Mouse (Mus musculus): ENCODE results near the gene Osbp2. TPM values are rescaled to one million over a fixed set of nuclear protein-coding genes. Genes with fewer than 3 reads are reported as not detected.
A peak's percentile ranks its signal among the peaks of the same experiment; 100 is the strongest.

Osbp2 gene
- polyA plus RNA-seq, 1 experiment from 2014 or later: 1.4 TPM

GRCm38 (mm10) chr11:3764352-3764751 lies 99.4 kb downstream of the Osbp2 start:
- Histone ChIP-seq H3K4me3 (no peak overlapping the region), H3K36me3 (no peaks in the 10 kb centered on the region), H3K4me1 (peaks cover 16% of the 10 kb centered on the region), H3K27ac (replicated peaks) (no peak overlapping the region), H3K9me3 (replicated peaks) (no peaks in the 10 kb centered on the region), H3K27me3 (ENCODE audit: low read depth, poor library complexity, severe bottlenecking) (peaks cover 56% of the 10 kb centered on the region)
- WGBS: 54% methylated on average over 4 of the region's 4 CpGs
- DNase-seq (ENCODE audit: low spot score): no peak

DNA sequence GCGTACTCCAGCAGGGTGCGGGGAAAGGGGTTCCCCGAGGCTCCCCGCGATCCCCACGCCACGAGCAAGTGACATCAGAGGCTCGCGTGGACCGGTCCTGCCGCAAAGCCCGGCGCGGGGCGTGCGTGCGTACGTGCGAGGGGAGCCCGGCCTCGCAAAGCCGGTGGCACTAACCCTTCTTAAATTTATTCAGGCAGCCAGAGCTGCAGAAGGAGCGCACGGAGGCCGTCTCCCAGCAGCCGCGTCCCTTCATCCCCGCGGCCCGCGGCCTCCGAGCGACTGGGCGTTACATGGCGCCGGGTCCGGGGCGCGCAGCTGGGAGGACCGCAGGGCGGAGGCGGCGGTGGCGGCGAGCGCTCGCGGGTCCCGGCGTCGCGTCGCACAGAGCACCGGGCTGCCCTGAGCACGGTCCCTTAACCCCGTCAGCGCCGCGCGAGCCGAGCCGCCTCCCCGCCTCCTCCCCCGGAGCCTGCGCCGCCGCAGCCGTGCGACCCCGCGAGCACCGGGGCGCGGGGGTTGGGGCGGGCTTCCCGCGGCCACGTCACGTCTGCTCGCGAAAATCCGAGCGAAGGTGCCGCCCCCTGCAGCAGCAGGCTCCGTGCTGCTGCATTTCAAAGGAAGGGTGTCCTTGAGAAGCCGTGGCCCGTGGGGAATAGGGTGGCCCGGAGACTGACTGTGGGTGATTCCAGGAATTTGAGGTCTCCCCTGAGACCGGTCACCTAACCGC lies 101.8 kb downstream of the Osbp2 start:
- peak overlapping the region; percentile 77 for H3K27ac ChIP-seq (replicated peaks)
- H3K4me1 ChIP-seq: peaks cover 16% of the 10 kb centered on the region
- peak overlapping the region; percentile 63 for H3K4me3 ChIP-seq
- no peaks in the 10 kb centered on the region for H3K9me3 ChIP-seq (replicated peaks)
- WGBS: under 1% methylated on average over 89 of the region's 90 CpGs
- peak; percentile 48 for DNase-seq (ENCODE audit: low spot score)
- no peaks in the 10 kb centered on the region for H3K36me3 ChIP-seq
- peaks cover 62% of the 10 kb centered on the region for H3K27me3 ChIP-seq (ENCODE audit: low read depth, poor library complexity, severe bottlenecking)

DNA sequence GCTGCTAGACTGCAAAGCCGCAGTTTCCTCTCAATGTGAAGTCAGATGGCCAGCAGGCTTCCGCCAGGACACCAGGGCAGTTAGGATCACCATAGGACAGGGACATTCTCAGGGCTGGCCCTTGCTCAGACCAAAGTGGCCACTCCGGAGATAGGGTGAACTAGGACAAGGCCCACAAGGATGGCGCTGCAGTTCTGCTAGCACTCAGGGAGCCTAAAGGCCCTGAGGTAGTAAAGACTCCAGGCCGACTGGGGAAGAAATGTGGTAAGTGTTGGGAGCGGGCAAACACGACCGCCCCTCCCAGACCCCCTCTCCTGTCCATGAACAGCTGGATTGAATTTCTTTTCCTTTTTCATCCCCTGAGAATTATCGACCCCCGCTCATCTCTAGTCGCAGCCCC lies 102.4 kb downstream of the Osbp2 start:
- Histone ChIP-seq H3K9me3 (replicated peaks) (no peaks in the 10 kb centered on the region), H3K4me3 (peak overlapping the region; percentile 63), H3K36me3 (no peaks in the 10 kb centered on the region), H3K27ac (replicated peaks) (peak overlapping the region; percentile 77), H3K27me3 (ENCODE audit: low read depth, poor library complexity, severe bottlenecking) (peaks cover 62% of the 10 kb centered on the region), H3K4me1 (peaks cover 16% of the 10 kb centered on the region)
- 6% methylated on average over 11 of the region's 11 CpGs for WGBS
- peak; percentile 35 for DNase-seq (ENCODE audit: low spot score)

GRCm38 (mm10) chr11:3759433-3759832 lies 104.3 kb downstream of the Osbp2 start:
- Histone ChIP-seq H3K4me3 (no peak overlapping the region), H3K9me3 (replicated peaks) (no peaks in the 10 kb centered on the region)

GRCm38 (mm10) chr11:3755341-3755740 lies 108.4 kb downstream of the Osbp2 start:
- H3K27me3 ChIP-seq (ENCODE audit: low read depth, poor library complexity, severe bottlenecking): peaks cover 16% of the 10 kb centered on the region
- 0 out of 2 replicates have a peak, but pooled peaks cover 4% of the 10 kb centered on the region for H3K4me1 ChIP-seq
- H3K4me3 ChIP-seq: no peak overlapping the region
- no peaks in the 10 kb centered on the region for H3K9me3 ChIP-seq (replicated peaks)
- H3K27ac ChIP-seq (replicated peaks): no peak overlapping the region
- no peaks in the 10 kb centered on the region for H3K36me3 ChIP-seq
- WGBS: 73% methylated on average over 4 of the region's 4 CpGs
- no peak for DNase-seq (ENCODE audit: low spot score)

More at GRCm38 (mm10) chr11:3759433-3759832, 104.3 kb downstream of the Osbp2 start:
- no peak overlapping the region for H3K27ac ChIP-seq (replicated peaks)
- H3K4me1 ChIP-seq: peaks cover 16% of the 10 kb centered on the region
- 71% methylated on average over 5 of the region's 5 CpGs for WGBS
- no peaks in the 10 kb centered on the region for H3K36me3 ChIP-seq
- peaks cover 57% of the 10 kb centered on the region for H3K27me3 ChIP-seq (ENCODE audit: low read depth, poor library complexity, severe bottlenecking)
- no peak for DNase-seq (ENCODE audit: low spot score)

- Histone ChIP-seq H3K4me3 (no peak overlapping the region), H3K36me3 (no peaks in the 10 kb centered on the region), H3K27ac (replicated peaks) (no peak overlapping the region), H3K27me3 (ENCODE audit: low read depth, poor library complexity, severe bottlenecking) (peaks cover 9% of the 10 kb centered on the region), H3K4me1 (0 out of 2 replicates have a peak, but pooled peaks cover 4% of the 10 kb centered on the region), H3K9me3 (replicated peaks) (no peaks in the 10 kb centered on the region)
- 87% methylated on average over 7 of the region's 7 CpGs for WGBS
- DNase-seq (ENCODE audit: low spot score): no peak
Measured at GRCm38 (mm10) chr11:3754685-3755084, 109.0 kb downstream of the Osbp2 start.

- no peaks in the 10 kb centered on the region for H3K36me3 ChIP-seq
- H3K27me3 ChIP-seq (ENCODE audit: low read depth, poor library complexity, severe bottlenecking): 0 out of 2 replicates have a peak, but pooled peaks cover 2% of the 10 kb centered on the region
- no peak overlapping the region for H3K27ac ChIP-seq (replicated peaks)
- no peak overlapping the region for H3K4me3 ChIP-seq
- H3K9me3 ChIP-seq (replicated peaks): no peaks in the 10 kb centered on the region
- 67% methylated on average over 9 of the region's 9 CpGs for WGBS
- no peak for DNase-seq (ENCODE audit: low spot score)
- 0 out of 2 replicates have a peak, but pooled peaks cover 4% of the 10 kb centered on the region for H3K4me1 ChIP-seq
Measured at GRCm38 (mm10) chr11:3753897-3754296, 109.8 kb downstream of the Osbp2 start.

DNA sequence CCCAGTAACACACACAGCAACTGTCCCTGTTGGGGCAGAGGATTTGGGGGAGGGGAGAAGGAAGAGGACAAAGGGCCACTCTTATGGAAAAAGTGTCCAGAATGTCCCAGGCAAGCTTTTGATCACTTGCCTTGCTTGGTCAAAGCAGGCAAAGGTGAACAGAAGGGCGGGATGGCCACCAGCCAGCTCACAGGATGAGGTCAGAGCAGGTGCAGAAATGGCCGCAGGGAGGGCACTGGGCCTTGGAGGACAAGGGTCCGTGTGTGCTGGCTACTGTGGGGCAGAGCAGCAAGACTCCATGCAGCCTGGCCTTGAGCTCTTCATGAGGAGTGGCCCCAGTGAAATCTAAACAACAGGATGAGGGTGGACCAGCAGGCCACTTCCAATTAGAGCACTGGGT lies 110.9 kb downstream of the Osbp2 start:
- H3K4me1 ChIP-seq: 0 out of 2 replicates have a peak, but pooled peaks cover 4% of the 10 kb centered on the region
- no peak overlapping the region for H3K27ac ChIP-seq (replicated peaks)
- no peaks in the 10 kb centered on the region for H3K36me3 ChIP-seq
- no peak for DNase-seq (ENCODE audit: low spot score)
- H3K27me3 ChIP-seq (ENCODE audit: low read depth, poor library complexity, severe bottlenecking): no peaks in the 10 kb centered on the region
- H3K4me3 ChIP-seq: no peak overlapping the region
- 74% methylated on average over 3 of the region's 3 CpGs for WGBS
- no peaks in the 10 kb centered on the region for H3K9me3 ChIP-seq (replicated peaks)

DNA sequence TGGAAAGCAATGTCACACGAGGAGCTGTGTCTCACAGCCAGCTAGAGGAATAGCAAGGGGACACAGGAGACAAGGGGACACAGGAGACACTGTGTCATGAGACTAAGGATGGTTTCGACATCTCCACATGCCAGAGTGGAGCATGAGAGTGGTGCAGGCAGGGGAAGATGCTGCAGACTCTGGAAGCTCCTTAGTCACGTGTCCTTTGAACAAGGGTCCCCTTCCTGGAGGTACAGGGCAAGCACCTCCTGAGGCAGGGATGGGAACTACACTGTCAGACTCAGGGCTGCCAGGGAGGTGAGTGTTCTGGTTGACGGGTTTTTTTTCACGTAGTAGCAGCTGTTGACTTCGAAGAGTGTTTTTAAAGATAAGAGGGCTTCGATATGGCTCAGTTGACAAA lies 113.9 kb downstream of the Osbp2 start:
- 40% methylated on average over 7 of the region's 7 CpGs for WGBS
- H3K27ac ChIP-seq (replicated peaks): no peak overlapping the region
- no peak overlapping the region for H3K4me3 ChIP-seq
- H3K27me3 ChIP-seq (ENCODE audit: low read depth, poor library complexity, severe bottlenecking): no peaks in the 10 kb centered on the region
- H3K9me3 ChIP-seq (replicated peaks): no peaks in the 10 kb centered on the region
- 0 out of 2 replicates have a peak, but pooled peaks cover 4% of the 10 kb centered on the region for H3K4me1 ChIP-seq
- no peaks in the 10 kb centered on the region for H3K36me3 ChIP-seq
- no peak for DNase-seq (ENCODE audit: low spot score)

- WGBS: 85% methylated on average over 8 of the region's 8 CpGs
- H3K9me3 ChIP-seq (replicated peaks): no peaks in the 10 kb centered on the region
- H3K27ac ChIP-seq (replicated peaks): no peak overlapping the region
- no peaks in the 10 kb centered on the region for H3K36me3 ChIP-seq
- no peak overlapping the region for H3K4me3 ChIP-seq
- H3K27me3 ChIP-seq (ENCODE audit: low read depth, poor library complexity, severe bottlenecking): no peaks in the 10 kb centered on the region
- H3K4me1 ChIP-seq: no peaks in the 10 kb centered on the region
- no peak for DNase-seq (ENCODE audit: low spot score)
Measured at GRCm38 (mm10) chr11:3742449-3742848, 121.3 kb downstream of the Osbp2 start.

DNA sequence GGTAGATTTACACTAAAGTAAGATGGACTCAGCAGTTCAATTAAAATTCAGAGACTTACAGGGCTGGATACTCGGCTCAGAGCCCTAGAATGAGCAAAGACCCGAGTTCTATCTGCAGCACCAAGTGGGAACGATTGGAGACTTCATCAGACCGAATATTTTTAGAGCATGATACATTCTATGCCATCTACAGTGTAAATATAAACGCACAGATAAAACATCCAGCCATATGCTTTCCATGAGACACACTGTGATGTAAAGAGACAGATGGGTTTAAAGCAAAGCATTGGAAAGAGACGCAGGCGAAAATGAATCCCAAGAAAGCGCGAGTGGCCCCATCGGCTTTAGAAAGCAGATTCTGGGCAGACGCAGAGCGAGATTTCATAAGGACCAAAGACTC lies 122.5 kb downstream of the Osbp2 start:
- Histone ChIP-seq H3K9me3 (replicated peaks) (no peaks in the 10 kb centered on the region), H3K27me3 (ENCODE audit: low read depth, poor library complexity, severe bottlenecking) (no peaks in the 10 kb centered on the region), H3K4me3 (no peak overlapping the region), H3K36me3 (no peaks in the 10 kb centered on the region), H3K4me1 (no peaks in the 10 kb centered on the region), H3K27ac (replicated peaks) (no peak overlapping the region)
- WGBS: 88% methylated on average over 12 of the region's 12 CpGs
- DNase-seq (ENCODE audit: low spot score): no peak

- WGBS: 90% methylated on average over 2 of the region's 2 CpGs
- DNase-seq (ENCODE audit: low spot score): no peak
- no peaks in the 10 kb centered on the region for H3K9me3 ChIP-seq (replicated peaks)
Measured at GRCm38 (mm10) chr11:3738778-3739177, 124.9 kb downstream of the Osbp2 start.

DNA sequence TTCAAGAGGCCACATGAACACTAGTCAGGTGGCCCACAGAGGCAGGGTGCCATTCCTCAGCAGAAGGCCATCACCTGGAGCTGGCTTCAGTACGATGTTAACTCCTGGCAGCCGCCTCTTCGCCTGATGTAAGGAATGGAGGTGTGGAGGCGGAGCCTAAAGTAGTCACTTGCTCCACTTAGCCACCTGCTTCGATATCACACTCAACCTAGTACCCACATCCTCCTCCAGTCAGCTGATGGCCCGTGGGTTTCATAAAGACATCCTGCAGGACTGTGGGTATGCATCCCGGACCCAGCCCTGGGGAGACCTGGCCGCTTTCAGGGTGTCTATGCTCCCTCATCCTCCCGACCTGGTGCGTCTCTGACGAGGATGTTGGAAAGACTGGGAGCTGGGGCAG lies 128.0 kb downstream of the Osbp2 start:
- Histone ChIP-seq H3K4me3 (no peak overlapping the region), H3K9me3 (replicated peaks) (no peaks in the 10 kb centered on the region), H3K27ac (replicated peaks) (no peak overlapping the region), H3K36me3 (no peaks in the 10 kb centered on the region), H3K4me1 (peaks cover 8% of the 10 kb centered on the region), H3K27me3 (ENCODE audit: low read depth, poor library complexity, severe bottlenecking) (no peaks in the 10 kb centered on the region)
- no peak for DNase-seq (ENCODE audit: low spot score)
- 88% methylated on average over 11 of the region's 11 CpGs for WGBS

More at GRCm38 (mm10) chr11:3738778-3739177, 124.9 kb downstream of the Osbp2 start:
- Histone ChIP-seq H3K27ac (replicated peaks) (no peak overlapping the region), H3K27me3 (ENCODE audit: low read depth, poor library complexity, severe bottlenecking) (no peaks in the 10 kb centered on the region), H3K4me1 (peaks cover 8% of the 10 kb centered on the region), H3K4me3 (no peak overlapping the region), H3K36me3 (no peaks in the 10 kb centered on the region)

Data from midbrain, embryonic 10.5 days (tissue).